Mouse (Mus musculus) CD4-positive naive resting alpha-beta T cell, adult 76 days (primary cell): Measurements from ENCODE around the gene Evc. TPM values are rescaled to one million over a fixed set of nuclear protein-coding genes. Genes with fewer than 3 reads are reported as not detected.

Experiments used
- total RNA-seq: library from RNA; stranded (reverse); gene quantifications from one replicate; pipeline ENCODE4 v1.2.4, GENCODE M21; 2023

Evc gene
- 1.6 TPM for total RNA-seq

GRCm38 (mm10) chr5:37336485-37337105 is at the start of gene Evc:
TSS of gene Evc (minus strand) at chr5:37336894.

GRCm38 (mm10) chr5:37338288-37338687 is 1.6 kb upstream of the Evc start, which contains the start of gene Evc2:
TSS of gene Evc2 (plus strand) at chr5:37338499.

DNA sequence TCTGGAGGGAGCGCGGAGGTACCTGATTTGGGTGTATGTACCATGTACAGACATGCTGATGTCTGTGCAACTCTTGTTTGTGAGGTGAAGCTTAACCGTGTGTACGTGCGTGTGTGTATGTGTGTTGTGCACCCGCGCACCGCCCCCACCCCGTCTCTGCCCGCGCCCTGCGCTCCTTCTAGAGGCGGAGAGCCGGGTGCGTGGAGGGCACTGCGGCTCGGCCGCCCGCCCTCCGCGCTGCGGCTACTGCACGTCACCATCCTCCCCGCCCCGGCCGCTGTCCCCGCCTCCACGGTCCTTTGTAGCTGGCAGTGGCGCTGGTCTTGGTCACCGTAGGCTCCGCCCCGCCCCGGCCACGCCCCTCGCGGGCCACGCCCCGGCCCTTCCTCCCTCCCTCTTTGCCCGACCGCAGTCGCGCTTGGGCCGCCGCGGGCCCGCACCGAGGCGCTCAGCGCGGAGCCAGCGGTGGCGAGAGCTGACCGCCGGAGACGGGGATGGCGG is 95.0 kb downstream of the Evc start, which contains the start of gene Crmp1:
Gene Crmp1 (plus strand): TSS at position 290 of the 501 bp plus-strand sequence.

Other genes with a start within 250 kb of the Evc start
- gene Crmp1, start 95.0 kb downstream of the Evc start, total RNA-seq, result 5.1 TPM
- not detected for gene Evc2, start 1.6 kb upstream of the Evc start, total RNA-seq